Mouse (Mus musculus): ENCODE data around the gene Sirt1.
"Not testable (repeated sequence)": the region's sequence is repeated elsewhere in the genome, so short reads cannot be mapped to it uniquely, and the experiment has no call there.

Gene Sirt1

DNA sequence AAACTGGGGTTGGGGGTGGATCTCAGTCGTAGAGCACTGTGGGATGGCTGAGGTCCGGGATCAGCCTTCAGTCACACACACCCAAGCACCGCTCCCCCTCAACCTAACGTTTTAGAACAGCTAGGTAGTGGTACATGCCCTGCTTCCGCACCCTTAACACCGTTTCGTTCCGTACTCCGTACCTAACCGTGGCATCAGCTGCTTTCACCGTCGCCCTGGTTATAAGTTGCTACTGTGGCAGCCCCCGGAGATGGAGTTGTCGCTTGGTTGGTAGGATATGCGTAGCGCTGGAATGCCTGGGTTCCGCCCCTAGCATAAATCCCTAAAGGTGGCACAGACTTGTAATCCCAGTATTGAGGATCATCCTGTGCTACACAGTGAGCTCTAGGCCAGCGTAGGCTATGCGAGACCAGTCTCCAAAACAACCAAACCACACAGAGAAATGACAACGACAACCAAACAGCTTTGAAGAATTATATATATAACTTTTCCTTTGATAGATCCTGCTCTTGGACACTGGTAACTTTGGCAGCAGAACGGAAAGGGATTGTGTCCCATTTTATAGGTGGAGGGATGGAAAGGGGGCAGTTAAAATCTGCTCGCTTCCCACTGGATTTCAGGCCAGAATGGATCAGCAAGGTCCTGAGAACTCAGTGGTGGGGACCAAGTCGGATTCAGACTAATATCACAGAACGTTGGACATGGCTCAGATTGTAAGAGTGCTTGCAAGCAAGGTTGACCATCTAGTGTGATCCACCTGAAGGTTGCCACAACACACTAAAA, at the start of gene Sirt1:
Gene Sirt1, minus strand, starts transcription at position 207 of the 783 bp plus-strand sequence.
- DNase-seq (ENCODE audit: low spot score): no peak

DNA sequence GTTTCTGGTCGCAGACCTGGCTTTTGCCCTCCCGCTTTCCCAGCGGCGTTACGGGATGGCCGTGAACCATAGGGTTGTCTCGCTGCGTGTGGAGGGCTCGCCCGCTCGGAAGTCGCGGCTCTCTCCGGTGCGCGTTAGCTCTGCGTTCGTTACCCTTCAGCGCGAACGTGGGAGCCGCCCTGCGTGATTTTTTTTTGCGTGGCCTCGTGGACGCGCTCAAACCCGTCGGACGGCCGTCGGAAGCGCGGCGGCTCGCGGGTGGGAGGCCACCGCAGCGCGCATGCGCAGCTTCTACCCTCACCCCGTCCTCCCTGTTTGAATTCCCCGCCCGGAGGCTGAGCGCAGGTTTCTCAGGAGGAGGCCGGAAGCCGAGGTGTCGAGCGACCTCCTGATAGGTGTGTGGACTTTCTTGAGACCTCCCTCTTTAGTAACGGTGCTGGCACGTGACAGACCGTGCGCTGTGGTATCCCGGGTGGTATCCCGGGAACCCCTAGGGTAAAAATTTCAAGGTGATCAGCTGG, 48.3 kb upstream of the Sirt1 start, which contains the start of gene Ctnna3:
Gene Ctnna3, plus strand, starts transcription at position 314 of the 521 bp plus-strand sequence.
- peak; percentile 87 for DNase-seq (ENCODE audit: low spot score)

DNA sequence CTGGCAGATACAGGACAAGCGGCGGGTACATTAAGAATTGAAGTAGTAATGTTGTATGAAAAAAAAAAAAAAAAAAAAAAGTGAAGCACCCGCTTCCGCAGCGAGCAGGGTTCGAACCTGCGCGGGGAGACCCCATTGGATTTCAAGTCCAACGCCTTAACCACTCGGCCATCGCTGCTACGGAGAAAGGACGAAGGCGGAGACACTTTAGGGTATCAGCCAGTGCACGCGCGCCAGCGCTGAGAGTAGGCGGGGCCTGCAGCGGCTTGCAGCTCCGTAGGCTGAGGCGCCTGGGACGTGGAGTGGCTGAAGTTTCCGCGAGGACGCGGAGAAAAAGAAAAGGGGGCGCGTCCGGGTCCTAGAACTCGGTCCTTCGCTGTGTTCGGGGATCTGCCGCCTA, 47.9 kb upstream of the Sirt1 start:
- DNase-seq (ENCODE audit: low spot score): peak; percentile 97

DNA sequence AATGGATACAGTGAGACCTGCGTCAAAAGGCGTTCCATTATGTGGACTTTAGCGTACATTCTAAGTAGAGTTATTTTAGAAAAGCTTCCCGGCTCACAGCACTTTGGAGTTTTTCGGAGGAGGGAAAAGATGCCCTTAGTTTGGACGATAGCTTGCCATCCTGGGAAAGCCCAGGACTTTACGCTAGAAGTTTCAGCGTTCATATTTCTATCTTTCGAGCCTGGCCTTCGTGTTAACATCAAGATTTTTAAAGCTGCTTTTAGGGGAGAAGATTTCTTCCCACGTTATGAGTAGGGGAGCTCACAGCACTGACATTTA, 47.5 kb upstream of the Sirt1 start:
- no peak for DNase-seq (ENCODE audit: low spot score)

DNA sequence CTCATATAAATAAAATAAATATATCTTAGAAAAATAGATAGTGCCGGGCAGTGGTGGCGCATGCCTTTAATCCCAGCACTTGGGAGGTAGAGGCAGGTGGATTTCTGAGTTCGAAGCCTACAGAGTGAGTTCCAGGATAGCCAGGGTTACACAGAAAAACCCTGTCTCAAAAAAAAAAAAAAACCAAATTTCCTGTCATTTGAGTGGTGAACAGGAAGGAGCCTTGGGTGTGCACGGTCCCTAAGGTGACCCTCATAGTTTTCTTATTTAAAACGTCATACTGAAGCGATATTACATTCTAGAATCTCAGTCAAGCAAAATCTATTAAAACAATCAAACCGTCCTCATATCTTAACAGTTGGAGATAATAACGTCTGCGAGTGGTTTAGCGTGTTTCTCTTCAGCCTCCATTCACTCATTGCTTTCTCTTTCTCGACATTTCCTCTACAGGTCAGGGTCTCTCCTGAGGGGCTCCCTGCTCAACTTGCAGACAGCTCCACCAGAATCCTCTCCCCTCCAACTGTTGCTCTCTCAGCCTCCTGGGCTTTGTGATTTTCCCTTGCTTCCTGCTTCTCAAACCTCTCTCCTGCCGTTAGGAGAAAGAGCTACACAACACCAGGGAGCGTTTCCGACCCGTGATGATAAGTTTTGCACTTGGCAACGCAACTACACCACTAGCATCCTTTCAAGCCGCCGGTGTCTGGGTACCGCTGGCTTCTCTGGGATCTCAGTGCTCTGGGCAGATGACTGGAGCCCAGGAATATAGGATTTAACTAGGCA, 46.9 kb upstream of the Sirt1 start:
- DNase-seq (ENCODE audit: low spot score): no peak

DNA sequence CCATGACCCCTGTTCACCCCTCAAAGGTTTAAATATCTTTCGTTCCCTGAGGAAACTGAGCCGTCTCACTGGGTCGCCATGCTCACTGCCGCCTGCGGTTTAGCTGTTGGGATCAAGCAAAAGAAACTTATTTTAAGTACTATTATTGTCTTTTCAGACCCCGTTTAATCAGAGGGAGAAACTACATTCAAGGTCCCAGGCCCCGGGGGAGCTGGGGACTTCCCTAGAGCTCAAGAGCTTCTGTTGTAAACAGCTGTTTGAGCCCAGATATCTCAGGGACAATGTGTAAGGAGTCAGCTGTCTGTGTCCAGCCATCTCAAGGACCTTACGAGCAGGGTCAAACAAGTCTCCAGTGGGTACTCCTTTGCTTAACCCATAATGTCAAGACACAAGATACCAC, 45.6 kb upstream of the Sirt1 start:
- DNase-seq (ENCODE audit: low spot score): no peak

DNA sequence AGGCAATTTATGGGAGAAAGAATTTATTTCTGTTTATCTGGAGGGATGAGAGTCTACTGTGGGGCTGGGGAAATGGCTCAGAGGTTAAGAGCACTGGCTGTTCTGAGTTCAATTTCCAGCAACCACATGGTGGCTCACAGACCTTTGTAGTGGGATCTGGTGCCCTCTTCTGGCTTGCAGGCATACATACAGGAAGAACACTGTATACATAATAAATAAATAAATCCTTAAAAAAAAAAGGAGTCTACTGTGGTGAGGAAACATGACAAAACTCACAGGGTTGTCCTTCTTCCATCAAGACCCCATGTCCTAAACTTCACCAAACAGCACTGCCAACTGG, 42.9 kb upstream of the Sirt1 start:
- DNase-seq (ENCODE audit: low spot score): no peak

DNA sequence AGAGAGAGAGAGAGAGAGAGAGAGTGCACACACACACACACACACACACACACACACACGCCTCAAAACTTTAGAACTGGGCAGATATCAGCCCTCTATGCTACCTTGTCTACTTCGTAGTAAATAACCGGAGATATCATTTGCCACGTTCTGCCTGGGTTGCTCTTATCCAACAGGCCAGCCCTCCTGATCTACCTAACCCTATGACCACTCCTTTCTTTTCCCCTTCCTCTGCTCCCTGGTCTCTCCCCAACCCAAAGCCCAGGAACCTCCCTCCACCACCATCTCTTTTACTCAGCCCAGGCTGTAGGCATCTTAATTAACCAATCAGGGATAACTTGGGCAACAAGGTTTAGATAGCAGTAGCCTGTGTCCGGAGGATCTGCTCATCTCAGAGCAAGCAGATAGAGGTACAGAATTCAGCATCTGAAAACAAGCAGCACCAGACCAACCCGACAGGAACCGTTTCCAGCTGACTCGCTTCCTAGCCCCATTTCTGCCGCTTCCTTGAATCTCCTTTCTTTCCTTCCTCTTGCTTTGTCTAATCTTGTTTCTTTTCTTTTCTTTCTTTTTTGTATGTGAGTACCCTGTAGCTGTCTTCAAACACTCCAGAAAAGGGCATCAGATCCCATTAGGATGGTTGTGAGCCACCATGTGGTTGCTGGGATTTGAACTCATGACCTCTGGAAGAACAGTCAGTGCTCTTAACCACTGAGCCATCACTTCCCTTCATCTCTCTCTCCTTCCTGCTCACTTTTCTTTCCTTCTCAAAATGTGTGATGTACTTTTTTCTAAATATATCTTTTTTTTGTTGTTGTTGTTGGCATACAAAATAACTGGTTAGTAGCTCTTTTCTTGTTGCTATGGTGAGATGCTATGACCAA, 42.3 kb upstream of the Sirt1 start:
- no peak for DNase-seq (ENCODE audit: low spot score)

DNA sequence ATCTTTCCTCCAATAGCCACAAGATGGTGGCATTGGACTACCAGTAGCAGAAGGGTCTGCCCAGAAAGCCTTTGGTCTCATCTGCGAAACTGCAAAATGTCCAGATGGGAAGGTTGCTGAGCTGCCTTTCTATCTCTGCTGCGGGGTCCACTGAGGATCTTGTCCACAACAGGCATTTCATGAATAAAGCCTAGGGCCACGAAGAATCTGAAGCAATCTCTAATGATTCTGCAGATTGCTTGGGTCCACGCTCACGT, 41.2 kb upstream of the Sirt1 start:
- DNase-seq (ENCODE audit: low spot score): no peak

DNA sequence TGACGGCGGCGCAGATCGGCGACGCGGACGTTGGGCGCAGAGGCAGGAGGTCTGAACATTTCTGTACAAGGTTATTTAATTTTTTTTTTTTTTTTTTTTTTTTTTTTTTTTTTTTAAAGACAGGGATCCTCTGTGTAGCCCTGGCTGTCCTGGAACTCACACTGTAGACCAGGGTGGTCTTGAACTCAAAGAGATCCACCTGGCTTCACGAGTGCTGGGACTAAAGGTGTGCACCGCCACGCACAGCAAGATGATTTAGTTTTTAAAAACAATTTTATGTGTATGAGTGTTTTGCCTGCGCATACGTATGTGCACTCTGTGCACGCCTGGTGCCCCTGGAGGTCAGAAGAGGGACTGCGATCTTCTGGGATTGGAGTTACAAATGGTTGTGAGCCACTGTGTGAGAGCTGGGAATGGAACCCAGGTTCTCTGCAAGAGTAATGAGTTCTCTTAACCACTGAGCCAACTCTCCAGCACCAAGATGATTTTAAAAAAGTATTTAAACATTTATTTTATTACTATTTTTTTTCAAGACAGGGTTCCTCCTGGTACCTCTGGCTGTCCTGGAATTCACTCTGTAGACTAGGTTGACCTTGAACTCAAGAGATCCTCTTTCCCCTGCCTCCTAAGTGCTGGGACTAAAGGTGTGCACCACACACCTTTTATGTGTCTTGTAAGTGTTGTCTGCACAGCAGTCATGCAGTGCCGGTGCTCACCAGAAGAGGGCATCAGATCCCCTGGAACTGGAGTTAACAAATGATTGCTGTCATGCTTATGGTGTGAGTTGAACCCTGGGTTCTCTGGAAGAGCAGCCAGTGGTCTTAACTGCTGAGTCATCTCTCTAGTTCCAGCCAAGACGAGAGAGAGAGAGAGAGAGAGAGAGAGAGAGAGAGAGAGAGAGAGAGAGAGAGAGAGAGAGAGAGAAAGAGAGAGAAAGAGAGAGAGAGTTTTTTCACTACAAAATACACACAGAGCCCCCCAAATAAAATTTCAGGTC, 40.5 kb upstream of the Sirt1 start, which contains the start of gene Gm7075:
Gene Gm7075, minus strand, starts transcription at position 51 of the 997 bp plus-strand sequence.
- DNase-seq (ENCODE audit: low spot score): no peak

DNA sequence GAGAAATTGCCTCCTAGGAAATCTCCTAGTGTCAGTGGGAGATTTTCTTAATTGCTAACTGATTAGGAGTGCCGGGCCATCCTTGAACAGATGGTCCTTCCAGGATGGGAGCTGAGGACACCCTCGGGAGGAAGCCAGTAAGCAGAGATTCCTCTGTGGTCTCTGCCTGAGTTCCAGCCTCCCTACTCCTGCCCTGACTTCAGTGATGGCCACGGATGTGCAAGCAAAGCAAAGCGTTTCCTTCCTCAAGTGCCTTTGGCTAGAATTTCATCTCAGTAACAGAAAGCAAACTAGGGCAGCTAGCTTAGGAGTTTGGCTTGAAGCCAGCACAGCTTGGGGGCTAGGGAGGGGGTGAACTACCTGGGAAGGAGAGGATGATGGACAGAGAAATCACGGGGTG, 35.6 kb upstream of the Sirt1 start:
- no peak for DNase-seq (ENCODE audit: low spot score)

DNA sequence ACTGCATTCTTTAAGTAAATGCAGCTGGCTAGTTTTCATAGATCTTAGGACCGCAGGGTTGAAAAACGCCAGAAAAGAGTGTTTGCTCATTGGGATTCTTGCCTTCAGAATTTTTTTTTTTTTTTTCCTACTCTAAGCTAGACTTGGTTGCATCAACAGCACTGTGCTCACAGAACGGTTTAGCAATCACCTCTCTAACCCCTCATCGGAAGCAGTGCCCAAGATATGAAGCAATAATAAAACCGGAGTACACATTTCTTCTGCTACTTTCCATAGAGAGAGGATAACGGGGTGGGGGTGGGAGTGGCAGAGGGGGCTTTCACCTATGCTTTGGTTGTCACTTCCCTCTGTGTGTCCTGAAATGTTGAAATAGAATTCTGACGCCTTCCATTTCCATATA, 34.3 kb upstream of the Sirt1 start:
- no peak for DNase-seq (ENCODE audit: low spot score)

DNA sequence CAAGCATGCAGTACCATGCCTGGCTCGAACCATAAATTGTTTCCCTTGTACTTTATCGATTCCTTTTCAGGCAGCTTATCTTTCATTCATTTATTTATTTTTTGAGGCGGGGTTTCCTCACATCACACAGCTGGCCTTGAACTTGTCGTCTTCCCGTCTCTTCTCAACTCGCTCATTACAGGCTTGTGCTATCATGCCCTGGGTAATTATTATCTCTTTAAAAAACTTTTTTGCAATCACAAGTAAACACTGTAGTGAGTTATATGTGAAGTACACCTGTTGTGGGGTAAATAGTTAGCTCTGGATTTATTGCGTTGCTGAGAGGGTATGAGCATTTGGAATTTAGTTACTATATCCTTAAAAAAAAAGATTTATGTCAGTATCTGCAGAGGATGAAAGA, 33.8 kb upstream of the Sirt1 start:
- DNase-seq (ENCODE audit: low spot score): no peak

DNA sequence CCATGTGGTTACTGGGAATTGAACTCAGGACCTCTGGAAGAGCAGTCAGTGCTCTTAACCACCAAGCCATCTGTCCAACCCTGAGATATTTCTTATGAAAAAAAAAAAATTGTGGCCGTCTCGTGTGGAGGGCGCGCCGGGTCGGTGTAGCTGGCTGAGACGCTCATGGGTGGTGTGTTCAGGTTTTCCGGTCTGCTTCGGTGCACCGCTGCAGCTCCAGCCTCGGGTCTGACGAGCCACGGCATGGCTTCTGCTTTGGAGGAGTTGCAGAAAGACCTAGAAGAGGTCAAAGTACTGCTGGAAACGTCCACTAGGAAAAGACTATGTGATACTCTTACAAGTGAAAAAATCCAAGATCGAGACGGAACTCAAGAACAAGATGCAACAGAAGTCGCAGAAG, 31.3 kb upstream of the Sirt1 start:
- no peak for DNase-seq (ENCODE audit: low spot score)

DNA sequence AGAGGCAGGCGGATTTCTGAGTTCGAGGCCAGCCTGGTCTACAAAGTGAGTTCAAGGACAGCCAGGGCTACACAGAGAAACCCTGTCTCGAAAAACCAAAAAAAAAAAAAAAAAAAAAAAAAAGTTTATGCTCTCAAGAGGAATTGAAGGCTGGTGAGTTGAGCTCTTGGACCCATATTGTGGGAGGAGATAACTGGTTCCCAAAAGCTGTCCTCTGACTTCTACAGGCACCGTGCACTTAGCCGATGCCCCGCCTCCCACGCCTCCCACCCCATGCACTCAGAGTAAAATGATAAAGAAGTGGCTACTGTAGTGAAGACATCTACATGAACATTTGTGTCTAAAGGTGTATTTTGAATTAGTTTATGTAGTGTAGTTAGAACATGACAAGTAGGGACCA, 30.2 kb upstream of the Sirt1 start:
- not testable (repeated sequence) for DNase-seq (ENCODE audit: low spot score)

DNA sequence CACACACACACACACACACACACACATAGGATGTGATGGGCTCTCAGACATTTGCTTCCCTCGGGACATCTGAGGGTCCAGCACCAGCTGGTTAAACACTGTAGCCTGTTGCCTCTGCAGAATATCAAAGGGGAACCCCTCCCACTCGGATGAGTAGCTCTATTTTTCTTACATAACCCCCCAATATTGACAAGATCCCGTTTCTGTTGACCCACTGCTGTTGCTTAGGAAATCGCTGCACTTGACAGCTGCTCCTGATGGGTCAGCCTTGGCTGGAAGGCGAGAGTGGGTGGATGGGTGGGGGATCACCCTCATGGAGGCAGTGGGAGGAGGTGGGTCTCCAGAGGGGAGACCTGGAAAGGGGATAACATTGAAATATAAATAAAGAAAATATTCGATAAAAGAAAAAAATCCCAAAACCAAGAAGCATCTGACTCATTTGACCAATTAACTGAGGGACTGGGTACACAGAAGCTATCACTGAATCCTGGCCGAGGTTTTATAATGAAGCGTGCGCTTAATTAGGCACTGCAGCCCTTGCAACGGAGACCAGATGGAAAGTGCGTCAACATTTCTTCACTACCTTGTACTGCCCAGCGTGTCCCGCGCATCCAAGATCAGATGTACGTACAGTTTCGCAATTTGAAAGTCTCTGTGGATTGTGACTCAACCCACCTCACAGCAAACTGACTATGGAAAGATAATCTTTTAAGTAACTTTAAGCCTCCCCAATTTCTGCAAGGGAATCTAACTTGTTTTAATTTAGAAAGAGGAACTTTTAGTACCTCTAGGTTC, 28.9 kb upstream of the Sirt1 start:
- DNase-seq (ENCODE audit: low spot score): no peak

DNA sequence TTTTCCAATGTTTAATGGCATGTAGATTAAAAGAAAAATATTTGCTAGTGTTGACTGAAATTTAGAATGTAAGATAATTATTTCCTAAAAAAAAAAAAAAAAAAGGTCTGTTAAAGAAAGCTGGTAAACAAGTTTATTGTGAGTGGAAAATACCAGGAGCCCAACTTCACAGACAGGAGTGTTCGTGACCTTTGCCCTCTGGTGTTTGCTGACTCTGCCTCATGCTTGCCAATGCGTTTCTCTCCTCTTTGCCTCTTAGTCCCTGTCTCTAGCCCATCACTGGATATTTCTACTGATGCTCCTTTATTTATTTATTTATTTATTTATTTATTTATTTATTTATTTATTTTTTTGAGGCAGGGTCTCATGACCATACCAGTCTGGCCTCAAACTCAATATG, 22.1 kb upstream of the Sirt1 start:
- DNase-seq (ENCODE audit: low spot score): no peak

DNA sequence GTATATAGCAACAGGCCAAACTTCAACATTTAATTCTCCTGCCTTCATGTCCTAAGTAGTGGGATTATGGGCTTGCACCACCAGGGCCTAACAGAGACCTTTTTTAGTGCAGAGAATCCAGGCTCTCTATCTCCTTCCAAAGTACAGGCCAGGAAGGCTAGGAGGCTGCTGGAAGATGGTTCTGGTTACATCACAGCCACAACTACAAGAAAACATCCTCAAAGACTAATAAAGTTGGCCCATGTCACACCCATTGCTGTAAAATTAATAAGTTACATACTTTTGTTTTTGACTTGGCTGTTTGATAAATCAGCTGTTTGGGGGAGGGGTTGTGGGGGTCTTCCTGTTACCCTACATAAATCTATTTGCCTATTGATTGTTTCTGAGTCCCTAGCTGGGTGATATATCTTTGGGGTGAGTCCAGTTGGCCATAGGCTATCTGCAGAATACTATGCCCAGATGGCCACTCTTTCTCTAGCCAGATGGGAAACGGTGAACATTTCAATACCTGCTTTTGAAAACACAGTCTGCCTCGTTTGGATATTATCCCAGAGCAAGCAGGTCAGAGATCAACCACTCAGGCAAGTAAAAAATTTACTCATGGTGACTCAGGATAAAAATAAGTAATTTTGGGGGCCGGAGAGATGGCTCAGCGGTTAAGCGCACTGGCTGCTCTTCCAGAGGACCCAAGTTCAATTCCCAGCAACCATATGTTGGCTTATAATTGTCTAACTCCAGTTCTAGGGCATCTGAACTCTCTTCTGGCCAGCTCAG, 21.4 kb upstream of the Sirt1 start:
- DNase-seq (ENCODE audit: low spot score): no peak

DNA sequence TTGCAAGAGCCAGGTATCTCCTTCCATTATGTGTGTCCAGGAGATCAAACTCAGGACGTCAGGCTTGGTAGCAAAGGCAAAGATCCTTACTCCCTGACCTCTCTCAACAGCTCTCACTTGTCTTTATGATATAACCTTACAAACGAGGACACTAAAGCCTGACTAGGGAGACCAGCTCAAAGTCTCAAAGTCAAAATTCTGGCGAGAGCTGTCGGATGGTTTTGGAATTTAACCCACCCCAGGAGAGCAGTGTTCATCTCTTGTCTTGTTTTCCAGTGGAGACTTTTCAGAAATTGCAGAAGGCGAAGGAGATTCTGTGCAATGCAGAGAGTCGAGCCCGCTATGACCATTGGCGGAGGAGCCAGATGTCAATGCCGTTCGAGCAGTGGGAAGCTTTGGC, 15.5 kb upstream of the Sirt1 start:
- no peak for DNase-seq (ENCODE audit: low spot score)

DNA sequence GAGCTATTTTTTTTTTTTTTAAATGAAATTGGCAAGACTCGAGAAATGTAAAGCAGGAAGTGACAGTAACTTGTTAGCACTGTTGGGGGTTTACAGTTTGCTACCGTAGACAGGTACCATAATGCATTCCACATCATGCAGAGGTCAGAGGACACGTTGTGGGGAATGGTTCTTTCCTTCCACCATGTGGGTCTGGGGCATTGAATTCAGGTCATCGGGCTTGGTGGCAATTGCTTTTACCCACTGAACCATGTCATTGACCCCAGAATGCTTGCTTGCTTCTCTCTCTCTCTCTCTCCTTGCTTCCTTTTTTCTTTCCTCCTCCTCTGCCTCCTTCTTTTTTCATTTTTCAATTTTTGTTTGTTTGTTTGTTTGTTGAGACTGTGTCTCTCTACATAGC, 7.4 kb upstream of the Sirt1 start:
- no peak for DNase-seq (ENCODE audit: low spot score)
